Mouse (Mus musculus) heart, adult 9 months (tissue): ENCODE results near the gene Ints5.
A peak's percentile ranks its signal among the peaks of the same experiment; 100 is the strongest.
"Not testable (repeated sequence)": the region's sequence is repeated elsewhere in the genome, so short reads cannot be mapped to it uniquely, and the experiment has no call there.

Experiments used
- DNase-seq, 2 experiments: peaks; one replicate each; pipeline ENCODE4 v3.0.0; 2022; ENCODE audit warnings: low spot score in 2 of 2

The Ints5 gene

DNA sequence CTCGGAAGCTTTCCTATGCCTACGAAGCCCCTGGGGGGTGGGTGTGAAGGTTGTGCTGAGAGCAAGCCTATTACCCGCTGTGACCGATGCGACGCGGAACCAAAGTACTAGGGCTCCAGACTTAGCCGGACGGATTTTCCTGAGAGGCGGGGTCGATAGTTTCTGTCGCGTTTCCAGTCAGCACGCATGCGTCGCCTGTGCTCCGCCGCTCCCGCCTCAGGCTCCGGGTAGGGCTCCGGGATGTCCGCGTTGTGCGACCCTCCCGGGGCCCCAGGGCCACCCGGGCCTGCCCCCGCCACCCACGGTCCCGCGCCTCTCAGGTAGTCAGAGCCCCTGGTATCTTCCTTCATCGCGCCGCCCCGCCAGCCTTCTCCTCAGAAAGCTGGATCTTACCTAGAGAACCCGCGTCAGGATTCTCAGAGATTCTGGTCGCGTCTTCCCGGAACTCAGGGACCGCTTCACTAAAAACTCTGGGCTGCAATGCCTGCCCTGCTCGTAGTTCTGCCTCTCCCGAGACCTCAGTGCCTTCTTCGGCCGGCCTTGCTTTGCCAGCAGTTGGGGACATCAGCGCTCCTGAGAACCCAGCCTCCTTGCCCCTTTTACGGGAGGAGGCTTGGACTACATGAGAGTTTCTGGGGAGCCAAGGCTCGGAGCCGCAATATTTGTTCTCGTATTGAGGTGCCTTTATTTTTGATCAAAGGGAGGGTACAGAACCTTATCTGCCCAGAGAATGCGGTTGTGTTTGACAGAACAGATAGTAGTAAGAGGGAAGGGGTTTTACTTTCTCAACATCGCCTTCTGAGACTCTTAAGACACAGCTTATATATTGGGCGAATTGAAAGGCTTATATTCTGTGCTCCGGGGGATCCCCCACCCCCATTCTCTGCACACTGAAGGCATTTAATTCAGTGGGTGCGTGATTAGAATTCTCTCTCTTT lies at the start of gene Ints5:
Gene Ints5 (plus strand): TSS at position 177 of the 938 bp plus-strand sequence.
- peak; percentile 81 to 84 for DNase-seq

DNA sequence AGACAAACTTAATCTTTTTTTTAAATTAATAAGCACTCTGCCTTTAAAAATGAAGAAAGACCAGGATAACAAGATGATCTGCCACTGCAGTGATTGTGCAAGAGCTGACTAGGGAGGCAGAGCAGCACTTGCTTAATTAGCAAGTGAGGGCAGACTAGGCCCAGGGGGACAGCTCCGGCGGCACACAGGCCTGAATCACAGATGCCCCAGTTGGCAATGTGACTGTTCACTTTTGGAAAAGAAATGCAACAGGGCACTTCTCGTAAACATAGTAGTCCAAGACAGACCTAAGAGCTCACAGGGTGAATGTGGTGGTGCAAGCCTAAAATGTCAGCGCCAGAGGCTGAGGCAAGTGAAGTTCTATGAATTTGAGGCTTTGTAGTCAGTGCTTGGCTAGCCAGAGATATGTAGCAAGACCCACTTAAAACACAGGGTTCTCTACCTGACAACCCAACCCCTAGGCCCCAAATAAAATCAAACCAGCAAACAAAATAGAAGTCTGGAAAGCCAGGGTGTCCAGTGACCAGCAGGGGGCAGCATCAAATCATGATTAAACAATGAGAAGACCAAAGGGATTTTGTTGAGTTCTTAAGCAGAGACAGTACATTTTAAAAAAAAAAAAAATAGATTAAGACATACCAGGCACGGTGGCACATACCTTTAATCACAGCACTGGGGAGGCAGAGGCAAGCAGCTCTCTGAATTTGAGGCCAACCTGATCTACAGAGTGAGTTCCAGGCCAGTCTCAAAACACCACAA lies 48.3 kb upstream of the Ints5 start:
- peak in 1 of 2 experiments; percentile 70 for DNase-seq

DNA sequence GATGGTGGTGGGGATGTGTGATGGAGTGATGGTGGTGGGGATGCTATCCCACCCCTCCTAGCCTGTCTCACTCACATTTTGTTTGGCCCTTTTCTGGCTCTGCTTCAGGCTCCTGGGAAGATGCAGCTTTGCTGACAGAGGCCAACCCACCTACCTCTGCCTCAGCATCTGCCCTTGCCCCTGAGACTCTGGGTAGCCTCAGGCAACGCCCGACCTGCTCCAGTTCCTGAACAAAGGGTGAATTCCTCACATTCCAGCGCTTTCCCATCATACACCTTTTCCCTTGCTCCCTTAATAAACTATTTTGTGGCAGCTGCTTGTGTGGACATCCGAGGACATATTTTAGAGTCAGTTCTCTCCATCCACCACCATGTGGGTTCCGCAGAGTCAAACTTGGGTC lies 44.4 kb upstream of the Ints5 start:
- DNase-seq, result no peak

DNA sequence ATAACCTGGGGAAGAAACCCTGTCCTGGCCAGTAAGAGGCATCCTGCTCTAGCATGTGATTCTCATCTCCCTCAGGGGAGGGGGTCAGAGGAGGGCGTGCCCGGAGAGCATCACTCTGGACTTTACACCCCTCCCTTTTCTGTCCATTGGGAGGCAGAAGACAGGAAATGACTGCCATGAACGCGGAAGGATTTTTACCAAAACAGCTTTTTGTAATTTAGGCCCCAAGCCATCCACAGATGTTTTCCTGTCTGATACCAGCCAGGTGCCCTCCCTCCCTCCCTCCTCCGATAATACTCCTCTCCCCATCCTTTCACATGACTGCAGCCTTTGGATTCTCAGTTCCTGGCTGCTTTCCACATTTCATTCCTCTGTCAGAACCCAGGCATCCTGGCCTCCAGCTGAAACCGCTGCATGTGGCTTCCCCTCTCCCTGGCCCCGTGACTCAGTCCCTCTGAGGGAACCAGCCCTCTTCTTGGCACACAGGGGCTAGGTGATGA lies 42.4 kb upstream of the Ints5 start, which contains the start of gene Lrrn4cl:
Gene Lrrn4cl (plus strand): TSS at position 367 of the 500 bp plus-strand sequence.
- DNase-seq, result peak; percentile 68 to 76

DNA sequence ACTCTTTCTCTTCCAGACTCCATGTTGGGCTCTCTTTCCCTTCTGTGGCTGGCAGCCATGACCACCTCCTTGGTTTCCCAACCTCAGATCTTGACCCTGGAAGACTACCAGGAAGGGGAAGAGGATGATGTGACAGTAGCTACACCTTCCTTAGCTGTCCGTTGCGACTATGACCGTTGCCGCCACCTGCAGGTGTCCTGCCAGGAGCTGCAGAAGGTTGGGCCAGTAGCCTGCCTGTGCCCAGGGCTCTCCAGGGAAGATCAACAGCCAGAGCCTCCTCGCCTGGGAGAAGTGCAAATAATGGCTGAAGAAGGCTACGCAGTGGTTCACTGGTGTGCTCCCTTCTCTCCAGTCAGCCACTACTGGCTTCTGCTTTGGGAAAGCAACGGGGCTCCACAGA lies 41.2 kb upstream of the Ints5 start:
- DNase-seq, result no peak

DNA sequence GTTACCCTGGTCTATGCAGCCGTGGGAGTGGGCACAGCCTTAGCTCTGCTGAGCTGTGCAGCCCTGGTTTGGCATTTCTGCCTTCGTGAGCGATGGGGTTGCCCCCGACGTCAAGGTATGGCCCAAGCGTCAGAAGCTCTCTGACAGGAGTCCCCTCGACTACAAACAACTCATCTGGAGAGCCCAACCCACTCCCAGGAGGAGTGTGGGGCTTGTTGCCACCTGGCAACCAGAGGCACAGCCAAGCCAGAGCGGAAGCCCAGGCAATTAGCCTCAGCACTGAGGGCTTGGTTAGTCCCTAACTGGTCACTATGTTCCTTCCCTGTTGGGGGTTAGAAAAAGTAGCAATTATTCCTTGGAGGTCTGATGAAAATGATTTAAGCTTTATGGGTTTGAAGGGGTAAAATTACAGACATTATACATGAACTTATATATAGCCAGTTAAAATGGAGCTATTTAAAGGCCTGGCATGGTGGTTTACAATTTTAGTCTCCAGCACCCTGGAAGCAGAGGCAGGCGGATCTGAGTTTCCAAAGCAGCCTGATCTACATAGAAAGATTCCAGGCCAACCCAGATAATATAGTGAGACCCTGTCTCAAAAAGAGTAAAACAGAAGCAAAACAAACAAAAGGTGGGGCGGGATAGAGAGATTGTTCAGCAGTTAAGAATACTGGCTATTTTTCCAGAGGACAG lies 40.4 kb upstream of the Ints5 start:
- peak in 1 of 2 experiments; percentile 33 for DNase-seq

DNA sequence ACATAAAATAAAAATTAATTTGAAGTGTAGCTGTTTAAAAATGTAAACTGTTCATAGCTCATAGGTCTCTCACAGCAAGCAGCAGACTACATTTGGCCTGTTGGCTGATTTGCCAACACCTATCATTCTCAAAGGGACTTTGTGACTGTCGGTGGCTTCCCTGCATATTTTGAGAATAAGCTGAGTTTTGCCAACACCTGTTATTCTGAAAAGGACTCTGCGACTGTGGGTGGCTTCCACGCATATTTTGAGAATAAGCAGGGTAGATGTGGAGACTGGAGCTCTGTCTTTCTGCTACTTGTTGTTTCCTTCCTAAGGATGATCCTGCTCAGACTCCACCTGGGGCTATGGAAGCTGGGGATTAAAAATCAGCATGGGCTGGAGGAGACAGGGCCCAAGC lies 39.7 kb upstream of the Ints5 start:
- no peak for DNase-seq

DNA sequence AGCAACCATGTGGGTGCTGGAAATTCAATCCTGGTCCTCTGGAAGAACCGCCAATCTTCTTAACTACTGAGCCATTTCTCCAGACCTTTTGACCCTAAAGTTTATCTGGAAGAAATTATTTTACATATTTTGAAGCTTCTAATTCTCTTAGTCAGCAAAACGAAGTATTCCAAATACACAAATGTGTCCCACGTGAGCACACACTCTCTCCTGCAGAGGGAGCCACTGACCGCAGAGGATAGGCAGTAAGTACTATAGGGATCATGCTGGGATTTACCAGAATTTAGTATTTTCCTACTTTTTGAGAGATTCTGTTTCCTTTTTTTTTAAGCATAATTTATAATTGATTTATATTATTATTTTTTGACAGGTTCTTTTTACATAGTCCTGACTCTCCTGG lies 35.1 kb upstream of the Ints5 start:
- DNase-seq, result no peak

DNA sequence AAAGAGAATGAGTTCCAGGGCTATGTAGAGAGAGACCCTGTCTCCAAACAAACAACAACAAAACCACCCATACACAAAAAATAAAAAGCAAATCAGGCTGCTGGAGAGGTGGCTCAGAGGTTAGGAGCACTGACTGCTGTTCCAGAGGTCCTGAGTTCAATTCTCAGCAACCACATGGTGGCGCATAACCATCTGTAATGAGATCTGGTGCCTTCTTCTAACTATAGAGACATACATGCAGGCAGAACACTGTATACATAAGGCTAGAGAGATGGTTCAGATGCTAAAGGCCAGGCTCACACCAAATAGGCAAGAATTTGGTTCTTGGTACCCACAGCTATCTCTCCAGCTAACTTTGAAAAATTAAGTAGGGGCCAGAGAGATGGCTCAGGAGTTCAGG lies 33.8 kb upstream of the Ints5 start:
- no peak for DNase-seq

DNA sequence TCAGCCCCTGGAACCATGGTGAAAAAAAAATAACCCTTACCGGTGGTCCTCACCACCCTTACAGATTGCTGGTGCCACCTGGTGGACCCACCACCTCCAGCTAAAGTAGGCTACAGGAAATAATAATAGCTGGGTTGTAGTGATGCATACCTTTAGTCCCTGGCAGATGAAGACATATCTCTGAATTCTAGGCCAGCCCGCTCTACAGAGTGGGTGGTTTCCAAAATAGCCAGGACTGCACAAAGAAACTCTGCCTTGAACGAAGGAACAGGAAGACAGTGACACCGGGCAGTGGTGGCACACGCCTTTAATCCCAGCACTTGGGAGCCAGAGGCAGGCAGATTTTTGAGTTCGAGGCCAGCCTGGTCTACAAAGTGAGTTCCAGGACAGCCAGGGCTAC lies 28.5 kb upstream of the Ints5 start:
- no peak for DNase-seq

DNA sequence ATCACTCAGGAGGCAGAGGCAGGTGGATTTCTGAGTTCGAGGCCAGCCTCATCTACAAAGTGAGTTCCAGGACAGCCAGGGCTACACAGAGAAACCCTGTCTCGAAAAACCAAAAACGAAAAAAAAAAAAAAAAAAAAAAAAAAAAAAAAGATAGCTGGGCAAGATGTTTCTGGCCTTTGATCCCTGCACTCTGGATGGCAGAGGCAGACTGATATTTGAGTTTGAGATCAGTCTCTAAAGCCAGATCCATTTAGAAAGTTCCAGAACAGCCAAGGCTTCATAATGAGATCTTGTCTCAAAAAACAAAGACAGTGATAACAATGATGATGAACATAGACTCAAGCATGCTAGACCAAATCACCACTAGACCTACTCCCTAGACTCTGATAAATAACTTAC lies 22.4 kb upstream of the Ints5 start:
- DNase-seq, result not testable (repeated sequence)

DNA sequence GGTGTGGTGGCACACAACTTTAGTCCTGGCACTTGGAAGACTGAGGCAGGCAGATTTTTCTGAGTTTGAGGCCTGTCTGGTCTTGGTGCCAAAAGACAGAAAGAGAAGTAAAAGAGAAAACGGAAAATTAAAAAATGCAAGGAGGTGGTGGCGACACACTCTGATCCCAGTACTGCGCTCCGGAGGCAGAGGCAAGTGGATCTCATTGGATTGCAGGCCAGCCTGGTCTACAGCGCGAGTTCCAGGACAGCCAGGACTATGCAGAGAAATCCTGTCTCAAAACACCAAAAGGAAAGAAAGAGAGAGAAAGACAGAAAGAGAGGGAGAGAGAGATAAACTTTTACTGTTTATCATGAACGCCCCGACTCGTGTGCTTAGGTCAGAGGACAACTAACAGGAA lies 22.0 kb upstream of the Ints5 start:
- DNase-seq, result no peak

DNA sequence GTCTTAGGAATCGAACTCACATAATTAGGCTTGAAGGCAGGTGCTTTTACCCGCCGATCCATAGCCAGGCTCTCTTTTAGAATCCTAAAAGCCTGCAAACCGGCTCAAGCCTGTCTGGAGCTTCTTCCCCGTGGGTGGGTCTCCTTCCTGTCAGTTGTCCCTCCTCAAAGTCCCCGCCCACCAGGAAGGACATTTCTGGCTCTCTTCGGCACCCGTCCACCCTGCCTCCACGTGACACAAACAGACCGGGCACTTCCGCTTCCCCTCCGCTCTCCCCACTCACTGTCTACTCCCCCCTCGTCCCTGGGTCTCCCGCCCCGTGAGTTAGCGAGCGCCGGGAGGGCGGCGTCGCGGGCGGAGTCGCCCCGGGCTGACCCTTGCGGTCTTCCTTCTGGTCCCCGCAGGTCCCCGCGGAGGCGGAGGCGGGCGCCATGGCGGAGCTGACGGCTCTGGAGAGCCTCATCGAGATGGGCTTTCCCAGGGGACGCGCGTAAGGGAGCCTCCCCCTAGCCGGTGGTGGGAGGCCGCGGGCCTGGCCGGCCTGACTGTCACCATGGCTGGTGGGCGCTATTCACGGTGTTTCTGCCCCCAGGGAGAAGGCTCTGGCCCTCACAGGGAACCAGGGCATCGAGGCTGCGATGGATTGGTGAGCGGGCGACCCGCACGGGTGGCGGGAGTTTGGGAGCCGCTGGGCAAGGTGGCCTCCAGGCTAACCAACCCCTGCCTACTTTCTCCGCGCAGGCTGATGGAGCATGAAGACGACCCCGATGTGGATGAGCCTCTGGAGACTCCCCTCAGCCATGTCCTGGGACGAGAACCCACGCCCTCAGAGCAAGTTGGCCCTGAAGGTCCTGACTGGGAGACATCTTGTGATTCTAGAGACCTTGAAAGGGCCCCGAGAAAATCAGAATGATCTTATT lies 21.3 kb upstream of the Ints5 start, which contains the start of gene Ubxn1:
Gene Ubxn1 (plus strand): TSS at position 230 of the 920 bp plus-strand sequence.
- DNase-seq, result peak; percentile 98

DNA sequence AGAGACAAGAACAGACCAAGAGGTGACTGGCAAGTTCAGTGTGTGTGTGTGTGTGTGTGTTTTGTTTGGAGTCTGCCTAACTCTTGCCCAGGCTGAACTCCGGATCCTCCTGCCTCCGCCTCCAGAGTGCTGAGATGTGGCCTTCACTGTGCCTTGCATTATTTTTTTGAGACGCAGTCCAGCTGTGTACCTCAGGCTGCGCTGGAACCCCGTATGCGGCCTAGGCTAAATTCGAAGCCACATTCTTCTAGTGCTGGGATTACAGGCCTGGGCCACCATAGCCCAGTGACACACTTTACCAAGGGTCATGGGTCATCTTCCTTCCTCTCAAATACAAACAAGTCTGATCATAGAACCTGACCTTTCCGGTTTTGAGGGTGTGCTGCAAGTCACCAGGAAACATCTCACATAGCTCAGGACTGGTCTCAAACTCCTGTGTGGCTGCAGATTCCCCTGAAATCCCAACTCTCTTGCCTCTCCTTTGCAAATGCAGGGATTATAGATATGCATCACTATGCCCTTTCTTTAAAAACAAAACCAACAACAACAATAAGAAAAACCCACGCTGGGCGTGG lies 20.5 kb upstream of the Ints5 start:
- DNase-seq, result no peak

DNA sequence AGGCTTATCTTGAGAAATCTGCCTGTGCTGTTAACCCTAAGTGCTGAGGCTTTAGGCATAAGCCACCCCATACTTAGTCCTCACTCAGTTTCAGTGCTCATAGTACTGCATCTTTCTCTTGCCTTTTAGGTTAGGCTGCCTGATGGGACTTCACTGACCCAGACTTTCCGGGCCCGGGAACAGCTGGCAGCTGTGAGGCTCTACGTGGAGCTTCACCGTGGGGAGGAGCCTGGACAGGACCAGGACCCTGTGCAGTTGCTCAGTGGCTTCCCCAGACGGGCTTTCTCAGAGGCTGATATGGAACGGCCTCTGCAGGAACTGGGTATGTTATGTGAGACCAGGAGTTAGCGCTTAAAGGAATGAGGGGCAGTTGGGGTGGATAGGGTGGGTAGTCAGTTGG lies 17.8 kb upstream of the Ints5 start:
- DNase-seq, result no peak

DNA sequence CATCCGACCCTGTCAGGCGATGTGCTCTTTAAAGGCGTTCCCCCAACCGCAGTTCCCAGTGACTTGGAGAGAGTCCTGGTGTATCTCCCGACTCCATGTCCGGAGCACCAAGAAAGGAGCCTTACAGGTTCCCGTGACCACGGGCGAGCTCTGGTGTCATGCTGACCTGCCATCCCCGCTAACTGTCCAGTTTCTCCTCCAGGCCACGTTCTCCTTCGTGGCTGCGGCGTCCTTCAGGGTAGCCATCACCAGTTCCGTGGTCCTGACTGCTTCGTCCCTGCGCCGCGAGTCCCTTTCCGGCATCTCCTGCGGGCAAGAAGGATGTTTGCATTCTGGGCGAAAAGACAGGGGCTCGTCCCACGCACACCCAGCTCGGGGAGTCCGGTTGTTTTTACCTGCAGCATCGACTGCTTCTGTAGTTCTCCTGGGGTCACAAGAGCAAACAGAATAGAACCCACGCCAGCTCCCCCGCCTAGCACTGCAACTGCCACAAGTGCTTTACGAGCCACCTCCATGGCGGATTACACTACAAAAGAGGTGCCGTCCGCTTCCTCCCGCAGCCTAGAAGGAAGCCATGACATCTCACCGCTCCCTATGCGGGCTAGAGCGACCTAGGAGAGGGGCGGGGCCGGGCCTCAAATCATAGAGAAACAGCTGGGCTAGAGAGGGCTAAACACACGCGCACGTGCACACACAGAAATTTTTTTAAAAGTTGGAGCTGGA lies 12.3 kb upstream of the Ints5 start, which contains the start of gene Uqcc3:
Gene Uqcc3 (minus strand): TSS at position 613 of the 723 bp plus-strand sequence.
- peak; percentile 91 to 92 for DNase-seq

DNA sequence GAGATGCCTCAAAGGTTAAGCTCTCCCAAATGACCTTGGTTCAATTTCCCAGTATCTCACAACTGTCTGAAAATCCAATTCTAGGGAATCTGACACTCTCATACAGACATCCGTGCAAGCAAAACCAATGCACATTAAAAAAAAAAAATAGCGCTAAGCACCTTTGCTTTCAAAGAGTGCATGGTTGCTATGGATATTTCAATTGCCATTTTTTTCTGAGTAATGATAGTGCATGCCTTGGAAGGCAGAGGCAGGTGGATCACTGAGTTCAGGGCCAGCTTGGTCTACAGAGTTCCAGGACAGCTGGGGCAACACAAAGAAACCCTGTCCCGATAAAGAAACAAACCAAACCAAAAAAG lies 11.8 kb upstream of the Ints5 start:
- no peak for DNase-seq

DNA sequence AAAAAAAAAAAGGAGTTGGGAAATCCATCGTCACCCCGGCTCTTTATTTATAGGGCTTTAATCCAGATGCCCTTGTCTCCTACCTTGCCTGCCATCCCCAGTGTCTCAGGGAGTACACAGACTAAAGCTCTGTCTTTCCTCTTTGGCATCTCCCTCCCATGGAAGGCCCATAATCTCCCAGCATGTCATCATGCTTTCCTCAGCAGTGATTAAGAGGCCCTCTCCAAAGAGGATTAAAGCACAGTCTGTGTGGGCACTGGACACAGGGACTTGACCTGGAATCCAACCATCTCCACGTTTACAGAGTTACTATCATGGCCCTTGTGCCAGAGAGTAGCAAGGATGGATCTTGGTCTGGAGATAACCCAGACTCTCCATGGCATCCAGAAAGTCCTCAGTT lies 9.2 kb upstream of the Ints5 start, which contains the start of the genes Lbhd1 and Gm49403:
Gene Lbhd1 (plus strand): TSS at position 117 of the 400 bp plus-strand sequence.
Gene Gm49403 (plus strand): TSS at position 315 of the 400 bp plus-strand sequence.
- no peak for DNase-seq

DNA sequence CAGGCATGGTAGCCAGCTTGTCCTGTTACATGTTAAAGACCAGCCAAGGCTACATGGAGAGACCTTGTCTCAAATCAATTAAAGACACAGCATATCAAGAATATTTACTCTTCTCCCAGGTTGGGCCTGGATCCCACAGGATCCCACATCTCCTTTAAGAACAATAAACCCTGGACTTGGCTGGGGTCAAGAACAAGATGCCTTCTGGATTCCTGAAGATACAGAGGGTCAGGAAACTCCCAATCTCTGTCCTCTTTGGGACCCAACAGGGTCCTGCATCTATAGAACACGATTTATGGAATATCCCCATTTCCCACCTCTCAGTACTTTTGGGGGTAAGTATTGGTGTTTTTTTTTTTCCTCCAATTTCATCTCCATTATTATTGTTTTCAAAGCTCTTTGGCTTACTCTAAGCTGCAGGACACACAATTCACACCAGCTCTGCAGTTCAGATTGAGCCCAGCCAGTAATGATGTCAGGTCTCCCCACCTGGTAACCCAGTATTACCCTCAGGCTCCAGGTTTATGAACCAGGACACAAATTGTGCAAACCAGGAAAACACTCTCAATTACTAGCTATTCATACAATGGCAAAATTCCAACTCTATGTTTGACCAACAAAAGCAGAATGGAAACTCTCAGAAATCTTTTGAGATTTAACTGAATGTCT lies 5.8 kb upstream of the Ints5 start:
- DNase-seq, result no peak
